Mouse (Mus musculus): ENCODE results near the gene Fbxl4. TPM values are rescaled to one million over a fixed set of nuclear protein-coding genes. Genes with fewer than 3 reads are reported as not detected.
"Not testable (repeated sequence)": the region's sequence is repeated elsewhere in the genome, so short reads cannot be mapped to it uniquely, and the experiment has no call there.

Gene Fbxl4
- polyA plus RNA-seq (2016; fragmentation: Nextera tagmentation; extraction: Ambion mirVana), result 5.0 and 5.3 TPM in 2 replicates

DNA sequence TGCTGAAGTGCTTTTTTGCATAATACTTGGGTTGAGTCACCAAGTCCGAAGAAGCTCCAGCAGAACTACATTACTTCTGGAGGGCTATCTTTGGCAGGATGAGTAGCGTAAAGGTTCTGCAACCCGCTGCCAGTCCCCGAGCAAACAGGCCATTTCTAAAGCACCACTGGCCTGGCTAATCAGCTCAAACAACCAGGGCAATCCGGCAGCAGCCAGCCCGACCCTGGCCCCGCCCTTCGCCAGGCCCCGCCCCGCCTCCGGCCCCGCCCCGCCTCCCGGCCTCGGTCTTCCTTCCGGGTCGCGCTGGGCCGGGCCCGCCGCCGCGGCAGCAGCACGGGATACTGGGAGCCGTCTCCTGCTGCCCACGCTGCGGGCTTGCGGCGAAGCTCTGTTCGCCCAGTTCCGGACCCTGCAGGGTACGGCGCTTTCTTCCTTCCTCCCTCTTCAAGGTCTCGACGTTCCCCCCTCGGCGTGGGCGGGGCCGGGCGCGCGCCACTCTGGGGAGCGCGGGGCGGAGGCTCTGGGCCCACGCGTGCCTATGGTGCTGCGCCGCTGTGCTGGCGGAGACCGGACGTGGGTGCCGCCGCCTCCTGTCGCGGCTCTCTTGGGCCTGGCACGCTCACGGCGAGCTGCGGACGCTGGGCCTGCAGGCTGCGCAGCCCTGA is at the start of gene Fbxl4:
Gene Fbxl4, plus strand, starts transcription at position 278 of the 665 bp plus-strand sequence.
- ATAC-seq, result peak; percentile 97
- Histone ChIP-seq H3K36me3 (no peaks in the 10 kb centered on the region), H3K4me3 (peak within 1 kb of the TSS; percentile 80), H3K4me1 (peaks cover 32% of the 10 kb centered on the region), H3K4me2 (peak within 1 kb of the TSS; percentile 84), H3K9ac (peak within 1 kb of the TSS; percentile 81), H3K27me3 (replicated peaks) (no peaks in the 10 kb centered on the region), H3K9me3 (replicated peaks) (peaks cover 6% of the 10 kb centered on the region; the same call in 1 of the 2 replicates), H3K27ac (peak within 1 kb of the TSS; percentile 87)
- WGBS (ENCODE audit: insufficient replicate concordance), result 0% methylated on average over 50 of the region's 62 CpGs

DNA sequence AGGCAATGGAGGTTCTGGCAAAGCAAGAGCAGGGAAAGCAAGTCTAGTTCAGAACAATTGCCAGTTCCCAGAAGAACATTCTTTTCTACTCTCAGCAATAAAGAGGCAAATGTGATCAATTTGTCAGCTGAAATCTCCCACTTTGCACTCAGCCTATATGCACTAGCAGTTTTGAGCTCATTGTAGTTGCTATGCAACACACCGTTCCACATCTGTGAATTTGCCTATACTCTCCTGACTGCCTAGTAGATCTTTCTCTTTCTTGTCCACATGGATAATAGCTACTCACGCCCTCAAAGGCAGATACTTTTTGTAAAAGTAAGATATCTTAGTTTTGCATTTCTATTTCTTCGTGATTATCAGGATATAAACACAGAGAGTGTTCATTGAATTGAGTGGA is 42.8 kb upstream of the Fbxl4 start:
- WGBS (ENCODE audit: insufficient replicate concordance), result 70% methylated on average over 3 of the region's 3 CpGs
- Histone ChIP-seq H3K27me3 (replicated peaks) (no peaks in the 10 kb centered on the region), H3K9me3 (replicated peaks) (no peaks in the 10 kb centered on the region), H3K4me2 (no peak overlapping the region), H3K36me3 (no peaks in the 10 kb centered on the region), H3K9ac (no peak overlapping the region), H3K4me1 (no peaks in the 10 kb centered on the region), H3K4me3 (no peak overlapping the region), H3K27ac (no peak overlapping the region)
- no peak for ATAC-seq

DNA sequence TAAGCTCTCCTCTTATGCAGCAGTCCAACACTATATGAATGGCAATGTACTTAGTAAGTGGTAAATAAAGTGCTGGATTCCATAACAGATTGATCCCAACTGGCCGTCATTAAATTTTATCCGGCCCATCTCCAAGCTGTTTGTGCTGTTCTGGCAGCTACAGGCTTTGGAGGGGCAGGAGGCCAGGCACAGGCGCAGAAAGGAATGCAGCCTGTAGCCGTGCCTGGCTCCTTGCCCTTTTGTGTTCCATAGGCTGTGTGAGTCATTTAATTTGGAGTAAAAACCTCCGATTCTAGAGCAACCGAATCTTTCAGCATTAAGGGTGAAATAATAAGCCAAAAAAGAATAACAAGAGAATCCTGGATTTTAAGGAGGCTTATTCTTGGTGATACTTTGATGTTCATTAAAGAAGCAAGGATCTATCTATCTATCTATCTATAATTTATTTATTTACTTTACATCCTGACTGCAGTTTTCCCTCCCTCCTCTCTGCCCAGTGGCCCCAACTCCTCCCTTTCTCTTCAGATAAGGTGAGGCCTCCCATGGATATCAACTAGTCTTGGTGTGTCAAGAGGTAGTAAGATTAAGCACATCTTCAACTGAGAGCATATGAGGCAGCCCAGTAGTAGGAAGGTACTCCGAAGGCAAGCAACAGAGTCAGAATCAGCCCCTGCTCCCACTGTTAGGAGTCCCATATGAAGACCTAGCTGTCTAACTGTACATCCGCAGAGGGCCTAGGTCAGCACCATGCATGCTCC is 14.3 kb upstream of the Fbxl4 start:
- Histone ChIP-seq H3K4me3 (no peak overlapping the region), H3K36me3 (no peaks in the 10 kb centered on the region), H3K27ac (no peak overlapping the region), H3K4me1 (peaks cover 4% of the 10 kb centered on the region), H3K27me3 (replicated peaks) (no peaks in the 10 kb centered on the region), H3K9me3 (replicated peaks) (no peaks in the 10 kb centered on the region), H3K4me2 (no peak overlapping the region), H3K9ac (no peak overlapping the region)
- WGBS (ENCODE audit: insufficient replicate concordance), result 71% methylated on average over 8 of the region's 8 CpGs
- ATAC-seq, result peak; percentile 74

DNA sequence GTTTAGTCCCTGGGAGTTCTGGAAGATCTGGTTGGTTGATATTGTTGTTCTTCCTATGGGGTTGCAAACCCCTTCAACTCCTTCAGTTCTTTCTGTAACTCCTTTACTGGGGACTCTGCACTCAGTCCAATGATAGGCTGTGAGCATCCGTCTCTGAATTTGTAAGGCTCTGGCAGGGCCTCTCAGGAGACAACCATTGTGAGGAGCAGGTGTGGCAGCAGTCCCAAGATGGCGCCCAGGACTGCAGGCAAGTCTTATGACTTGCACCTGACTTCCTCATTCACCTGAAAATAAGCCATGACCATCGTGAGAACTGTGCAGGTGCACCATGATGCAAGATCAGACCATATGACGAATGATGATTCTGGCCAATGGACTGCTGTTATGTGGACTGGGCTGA is 8.3 kb upstream of the Fbxl4 start:
- not testable (repeated sequence) for ATAC-seq; H3K27me3 ChIP-seq (replicated peaks); H3K9ac ChIP-seq; H3K4me2 ChIP-seq; H3K36me3 ChIP-seq; H3K27ac ChIP-seq; H3K9me3 ChIP-seq (replicated peaks); H3K4me3 ChIP-seq; H3K4me1 ChIP-seq
- 61% methylated on average over 4 of the region's 4 CpGs for WGBS (ENCODE audit: insufficient replicate concordance)

DNA sequence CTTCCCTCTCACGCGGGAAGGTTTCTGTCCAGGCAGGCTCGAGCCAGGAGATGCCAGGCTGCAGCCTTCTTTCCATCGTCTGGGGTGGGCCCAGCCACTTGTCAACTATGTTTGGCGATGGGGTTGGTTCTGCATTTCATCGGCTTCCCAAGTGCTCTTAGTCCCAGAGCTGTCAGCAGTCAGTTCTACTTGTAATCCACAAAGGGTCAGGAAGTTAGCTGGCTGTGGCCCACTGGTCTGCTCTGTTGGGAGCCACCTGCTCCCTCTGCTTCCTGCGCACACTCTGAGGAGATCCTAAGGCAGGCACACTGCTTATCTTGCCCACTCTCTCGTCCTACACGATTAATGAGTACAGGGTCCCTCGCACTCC is 573 bp downstream of the Fbxl4 start:
- Histone ChIP-seq H3K9me3 (replicated peaks) (peaks cover 6% of the 10 kb centered on the region; the same call in 1 of the 2 replicates), H3K27ac (peak overlapping the region; percentile 87), H3K9ac (peak overlapping the region; percentile 81), H3K4me1 (peaks cover 35% of the 10 kb centered on the region), H3K27me3 (replicated peaks) (no peaks in the 10 kb centered on the region), H3K4me2 (peak overlapping the region; percentile 84), H3K4me3 (peak overlapping the region; percentile 80), H3K36me3 (no peaks in the 10 kb centered on the region)
- ATAC-seq, result peak; percentile 50
- WGBS (ENCODE audit: insufficient replicate concordance), result 1% methylated on average over 10 of the region's 10 CpGs

DNA sequence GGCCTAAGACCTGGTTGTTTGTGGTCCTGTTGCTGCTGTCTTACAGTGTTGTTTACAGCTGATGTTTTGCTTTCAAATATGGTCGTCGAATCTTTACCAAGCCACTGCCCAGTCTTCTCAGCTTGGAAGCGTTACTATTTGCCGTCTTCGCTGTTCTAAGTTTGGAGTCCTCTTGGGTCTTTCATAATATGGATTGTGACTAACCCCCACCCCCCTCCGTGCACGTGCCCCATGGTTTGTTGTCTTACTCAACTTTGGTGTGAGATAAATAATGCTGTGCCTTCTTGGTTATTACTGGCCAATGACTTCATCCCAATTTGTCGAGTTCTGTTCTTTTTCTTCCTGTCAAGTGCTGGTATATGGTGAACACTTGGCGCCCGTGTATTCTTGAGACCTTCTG is 1.1 kb downstream of the Fbxl4 start:
- peak overlapping the region; percentile 81 for H3K9ac ChIP-seq
- peak overlapping the region; percentile 87; the same call in 1 of the 2 replicates for H3K27ac ChIP-seq
- H3K27me3 ChIP-seq (replicated peaks), result no peaks in the 10 kb centered on the region
- H3K4me3 ChIP-seq, result peak overlapping the region; percentile 80
- H3K4me1 ChIP-seq, result peaks cover 36% of the 10 kb centered on the region
- WGBS (ENCODE audit: insufficient replicate concordance), result 76% methylated on average over 10 of the region's 10 CpGs
- peaks cover under 1% of the 10 kb centered on the region; the same call in 1 of the 2 replicates for H3K9me3 ChIP-seq (replicated peaks)
- no peaks in the 10 kb centered on the region for H3K36me3 ChIP-seq
- ATAC-seq, result no peak
- peak overlapping the region; percentile 84 for H3K4me2 ChIP-seq

DNA sequence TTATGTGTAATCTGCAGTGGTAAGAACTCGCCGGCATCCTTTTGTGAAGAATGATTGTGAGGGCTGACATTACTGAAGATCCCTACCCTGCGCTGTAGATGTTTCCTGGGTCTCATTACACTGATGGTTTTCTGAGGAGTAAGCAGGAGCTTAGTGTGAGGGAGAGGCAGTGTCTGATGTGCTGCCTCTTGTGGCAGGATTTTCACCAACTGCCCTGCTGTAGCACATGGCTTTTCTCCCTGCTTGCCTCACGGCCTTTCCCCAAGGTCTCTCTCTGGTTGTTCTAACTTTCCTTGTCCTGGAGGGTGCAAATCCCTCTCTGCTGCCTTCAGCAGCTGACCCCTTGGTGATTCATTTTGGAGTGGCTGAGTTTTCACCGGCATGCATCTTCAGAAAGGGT is 10.0 kb downstream of the Fbxl4 start:
- no peak overlapping the region for H3K4me3 ChIP-seq
- ATAC-seq, result no peak
- WGBS (ENCODE audit: insufficient replicate concordance), result 73% methylated on average over 5 of the region's 5 CpGs
- H3K36me3 ChIP-seq, result no peaks in the 10 kb centered on the region
- H3K9me3 ChIP-seq (replicated peaks), result no peaks in the 10 kb centered on the region
- H3K4me1 ChIP-seq, result peaks cover 4% of the 10 kb centered on the region
- no peak overlapping the region for H3K9ac ChIP-seq
- no peak overlapping the region for H3K4me2 ChIP-seq
- H3K27ac ChIP-seq, result no peak overlapping the region
- no peaks in the 10 kb centered on the region for H3K27me3 ChIP-seq (replicated peaks)

DNA sequence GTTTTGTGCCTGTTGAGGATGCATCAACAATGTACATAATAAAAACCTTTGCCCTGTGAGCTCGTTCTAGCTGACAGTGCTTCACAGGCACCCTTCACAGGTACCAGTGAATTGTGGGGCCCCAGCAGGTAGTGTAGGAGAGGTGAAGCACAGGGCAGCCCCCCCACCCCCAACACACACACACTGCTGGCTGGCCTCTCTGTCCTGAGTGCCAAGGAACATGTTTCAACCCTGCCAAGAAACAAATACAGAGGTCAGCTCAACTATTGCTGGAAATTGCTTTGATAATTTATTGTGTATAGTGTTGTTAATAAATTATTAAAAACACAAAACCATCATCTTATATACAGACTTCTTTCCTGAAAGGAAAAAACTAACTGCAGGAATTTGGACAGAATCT is 21.2 kb downstream of the Fbxl4 start:
- WGBS (ENCODE audit: insufficient replicate concordance), result 63% methylated on average over 1 of the region's 1 CpGs
- Histone ChIP-seq H3K4me3 (no peak overlapping the region), H3K27me3 (replicated peaks) (no peaks in the 10 kb centered on the region), H3K36me3 (peaks cover 9% of the 10 kb centered on the region), H3K9ac (no peak overlapping the region), H3K9me3 (replicated peaks) (no peaks in the 10 kb centered on the region), H3K4me1 (no peaks in the 10 kb centered on the region), H3K4me2 (no peak overlapping the region), H3K27ac (no peak overlapping the region)
- no peak for ATAC-seq

DNA sequence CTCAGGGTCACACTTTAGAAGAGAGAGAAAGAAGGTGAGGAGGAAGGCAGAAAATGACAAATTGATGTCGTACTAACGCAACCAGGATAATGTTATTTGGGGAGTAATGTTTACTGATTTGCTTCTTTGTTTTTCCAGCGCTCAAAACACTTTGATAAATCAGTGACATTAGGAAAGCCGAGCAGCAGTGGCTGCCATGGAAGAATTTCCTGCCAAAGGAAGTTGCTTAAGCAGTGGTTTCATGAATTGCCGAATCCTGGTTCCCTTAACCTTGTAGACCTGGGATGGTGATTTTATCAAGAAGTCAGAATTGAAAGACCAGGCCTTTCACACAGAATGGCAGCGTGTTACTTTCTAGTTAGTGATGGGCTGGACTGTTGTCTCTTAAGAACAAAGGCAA is 23.3 kb downstream of the Fbxl4 start:
- Histone ChIP-seq H3K9ac (no peak overlapping the region), H3K27me3 (replicated peaks) (no peaks in the 10 kb centered on the region), H3K4me3 (no peak overlapping the region), H3K4me1 (no peaks in the 10 kb centered on the region), H3K9me3 (replicated peaks) (no peaks in the 10 kb centered on the region), H3K36me3 (peaks cover 12% of the 10 kb centered on the region), H3K4me2 (no peak overlapping the region), H3K27ac (no peak overlapping the region)
- no peak for ATAC-seq
- 54% methylated on average over 6 of the region's 6 CpGs for WGBS (ENCODE audit: insufficient replicate concordance)

DNA sequence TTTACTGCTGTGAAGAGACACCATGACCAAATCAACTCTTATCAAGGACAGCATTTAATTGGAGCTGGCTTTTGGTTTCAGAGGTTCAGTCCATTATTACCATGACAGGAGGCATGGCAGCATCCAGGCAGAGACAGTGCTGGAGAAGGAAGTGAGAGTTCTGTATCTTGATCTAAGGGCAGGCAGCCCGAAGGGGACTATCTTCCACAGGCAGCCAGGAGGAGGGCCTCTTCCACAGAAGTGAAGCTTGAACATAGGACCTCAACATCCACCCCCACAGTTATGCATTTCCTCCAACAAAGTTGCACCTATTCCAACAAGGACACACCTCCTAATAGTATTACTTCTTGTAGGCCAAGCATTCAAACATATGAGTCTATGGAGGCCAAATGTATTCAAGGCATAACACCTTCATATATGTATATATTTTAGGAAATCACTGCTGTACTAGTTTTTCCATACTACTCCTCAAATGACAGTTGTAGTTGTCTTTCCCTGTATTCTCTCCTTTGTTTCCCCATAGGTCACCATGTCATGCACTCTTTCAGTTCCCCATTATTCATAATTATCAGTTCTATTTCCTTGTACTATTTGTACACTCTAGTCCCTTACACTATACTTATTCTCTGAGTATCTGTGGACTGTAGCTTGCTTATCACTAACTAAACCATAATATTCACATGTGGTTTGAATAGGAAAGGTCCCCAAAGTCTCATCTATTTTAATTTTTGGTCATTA is 26.4 kb downstream of the Fbxl4 start:
- WGBS (ENCODE audit: insufficient replicate concordance), result 36% methylated on average over 1 of the region's 1 CpGs
- no peak overlapping the region for H3K4me3 ChIP-seq
- no peaks in the 10 kb centered on the region for H3K9me3 ChIP-seq (replicated peaks)
- no peak overlapping the region for H3K27ac ChIP-seq
- ATAC-seq, result no peak
- H3K36me3 ChIP-seq, result peaks cover 3% of the 10 kb centered on the region; the same call in 1 of the 2 replicates
- H3K9ac ChIP-seq, result no peak overlapping the region
- H3K4me2 ChIP-seq, result no peak overlapping the region
- no peaks in the 10 kb centered on the region for H3K4me1 ChIP-seq
- no peaks in the 10 kb centered on the region for H3K27me3 ChIP-seq (replicated peaks)

DNA sequence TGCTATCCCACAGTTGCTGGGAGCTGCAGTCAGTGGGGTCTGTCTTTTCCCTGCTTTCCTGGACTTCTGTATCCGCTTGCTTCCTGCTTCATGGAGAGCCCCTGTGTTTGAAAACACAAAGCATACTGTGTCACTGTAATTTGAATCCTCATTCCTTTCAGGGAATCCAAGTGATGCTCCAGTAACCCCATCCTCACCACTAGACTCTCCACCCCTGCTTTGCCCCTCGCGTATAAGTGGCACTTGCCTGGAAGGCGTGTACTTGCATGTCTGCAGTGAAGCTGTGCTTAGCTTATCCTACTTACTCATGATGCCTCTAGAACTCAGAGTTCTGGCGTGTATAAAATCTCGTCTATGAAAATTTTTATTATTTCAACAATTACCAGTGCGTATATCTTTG is 32.7 kb downstream of the Fbxl4 start:
- H3K4me2 ChIP-seq, result no peak overlapping the region
- no peaks in the 10 kb centered on the region for H3K9me3 ChIP-seq (replicated peaks)
- peaks cover 7% of the 10 kb centered on the region; the same call in 1 of the 2 replicates for H3K36me3 ChIP-seq
- H3K27ac ChIP-seq, result no peak overlapping the region
- no peaks in the 10 kb centered on the region for H3K27me3 ChIP-seq (replicated peaks)
- H3K4me3 ChIP-seq, result no peak overlapping the region
- 75% methylated on average over 7 of the region's 7 CpGs for WGBS (ENCODE audit: insufficient replicate concordance)
- no peak for ATAC-seq
- H3K4me1 ChIP-seq, result no peaks in the 10 kb centered on the region
- no peak overlapping the region for H3K9ac ChIP-seq
